Mouse (Mus musculus) E14TG2a.4 (cell line): ENCODE measurements around the gene Vdac1.

ENCODE experiments used
- CTCF ChIP-seq: conservative IDR thresholded peaks from 2 replicates; pipeline ENCODE4 v1.5.1; 2014; ENCODE audit warnings: low read length
- NANOG ChIP-seq: IDR thresholded peaks from 2 replicates; pipeline ENCODE4 v1.6.1; 2014; ENCODE audit warnings: borderline replicate concordance, low read length, mixed read lengths

DNA sequence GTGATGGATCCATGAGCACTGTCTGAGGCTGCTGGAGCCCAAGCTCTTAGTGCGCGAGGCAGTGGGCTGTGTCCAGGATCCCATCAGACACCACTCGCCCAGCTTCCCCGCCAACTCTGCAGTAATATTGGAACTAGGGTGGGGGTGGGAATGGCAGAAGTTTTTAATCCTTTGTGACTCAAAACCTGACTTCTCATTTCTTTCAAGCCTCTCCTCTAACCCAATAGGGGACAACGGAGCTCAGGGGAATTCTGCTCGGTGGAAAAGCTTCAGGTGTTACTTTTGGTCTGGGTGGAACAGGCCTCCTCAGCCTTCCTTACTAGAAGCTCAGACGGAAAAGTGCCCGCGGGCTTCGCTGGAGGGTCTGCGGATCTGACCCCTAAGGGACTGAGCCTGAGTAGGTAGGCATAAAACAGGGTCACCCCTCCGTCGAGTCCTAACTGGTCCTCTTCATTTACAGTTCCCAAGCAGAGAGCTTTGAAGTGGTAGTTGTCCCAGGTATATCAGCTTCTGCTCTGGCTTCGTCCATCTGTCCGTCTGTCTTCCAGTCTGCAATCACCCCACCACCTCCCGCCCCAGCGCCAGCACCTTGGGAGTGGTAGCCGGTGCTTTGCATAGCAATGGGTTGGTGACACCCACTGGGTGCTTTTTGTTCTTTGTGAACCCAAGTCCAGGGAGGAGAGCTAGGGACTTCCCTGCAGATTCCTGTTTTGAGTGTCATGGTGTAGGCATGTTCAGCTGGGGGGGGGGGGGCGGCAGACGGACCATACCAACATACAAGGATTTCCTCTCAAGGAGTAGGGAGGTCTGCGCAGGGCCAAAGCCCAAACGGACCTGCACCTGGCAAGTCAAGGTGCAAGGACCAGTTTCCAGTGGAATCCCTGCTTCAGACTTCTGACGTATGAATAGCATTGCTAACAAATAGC lies 36.0 kb upstream of the Vdac1 start:
- no peak for TF ChIP-seq CTCF
- no peak for TF ChIP-seq NANOG
